Mouse (Mus musculus) neural tube, embryonic 10.5 days (tissue): ENCODE results near the gene Dhx35.

Experiments used
- DNase-seq: peaks from one replicate; pipeline ENCODE4 v3.0.0-alpha.2; 2017; ENCODE audit warnings: low spot score; ENCODE audit errors: extremely low spot score

Gene Dhx35

GRCm38 (mm10) chr2:158889201-158889600 is 94.6 kb downstream of the Dhx35 start:
- DNase-seq = no peak

GRCm38 (mm10) chr2:158891319-158891718 is 96.7 kb downstream of the Dhx35 start:
- no peak for DNase-seq

GRCm38 (mm10) chr2:158893171-158893853 is 98.7 kb downstream of the Dhx35 start:
- peak; percentile 45 for DNase-seq

GRCm38 (mm10) chr2:158898469-158899196 is 104.0 kb downstream of the Dhx35 start:
- DNase-seq = no peak
